Mouse (Mus musculus): ENCODE measurements around the gene Dnah7c. TPM values are rescaled to one million over a fixed set of nuclear protein-coding genes. Genes with fewer than 3 reads are reported as not detected.
A peak's percentile ranks its signal among the peaks of the same experiment; 100 is the strongest.

The Dnah7c gene
- total RNA-seq, 2 experiments from 2014 or later = 0.38 to 0.90 TPM

GRCm38 (mm10) chr1:46852600-46853272, 427.3 kb downstream of the Dnah7c start:
- peak; percentile 53 to 57 for DNase-seq (ENCODE audit: low spot score in 2 of 2)

GRCm38 (mm10) chr1:46853317-46854035, 428.1 kb downstream of the Dnah7c start:
- peak; percentile 98 to 100 for DNase-seq (ENCODE audit: low spot score in 2 of 2)

- no peak for DNase-seq (ENCODE audit: low spot score in 2 of 2)
Observed at GRCm38 (mm10) chr1:46854036-46854900, 428.9 kb downstream of the Dnah7c start.

- no peak for DNase-seq (ENCODE audit: low spot score in 2 of 2)
Observed at GRCm38 (mm10) chr1:46856498-46856897, 431.1 kb downstream of the Dnah7c start.
